Mouse (Mus musculus): Measurements from ENCODE around the gene Adtrp. TPM values are rescaled to one million over a fixed set of nuclear protein-coding genes. Genes with fewer than 3 reads are reported as not detected.
A peak's percentile ranks its signal among the peaks of the same experiment; 100 is the strongest.

Adtrp gene
- polyA plus RNA-seq, 1 experiment from 2014 or later, result 4.3 TPM

- Histone ChIP-seq H3K4me3 (replicated peaks; ENCODE audit: low read depth, low read length) (no peak overlapping the region), H3K27me3 (ENCODE audit: insufficient read depth, low read length) (no peaks in the 10 kb centered on the region), H3K9ac (ENCODE audit: low read depth, low read length) (no peak overlapping the region), H3K9me3 (replicated peaks; ENCODE audit: low read length) (no peaks in the 10 kb centered on the region), H3K36me3 (ENCODE audit: insufficient read depth, low read length) (no peaks in the 10 kb centered on the region), H3K4me2 (ENCODE audit: low read length) (no peak overlapping the region), H3K4me1 (replicated peaks; ENCODE audit: insufficient read depth, low read length) (no peaks in the 10 kb centered on the region), H3K27ac (no peak overlapping the region)
- no peak for TF ChIP-seq CTCF (IDR thresholded peaks at IDR 0.05; ENCODE audit: low read depth)
- WGBS, result 64% methylated on average over 4 of the region's 4 CpGs
- ATAC-seq (replicated peaks; ENCODE audit: low FRiP score, low read depth) (no peak), DNase-seq (ENCODE audit: low spot score) (peak; percentile 10)
Measured at GRCm38 (mm10) chr13:41844071-41844470, 3.4 kb downstream of the Adtrp start.

GRCm38 (mm10) chr13:41833614-41834139 is 13.8 kb downstream of the Adtrp start:
- DNase-seq (ENCODE audit: low spot score) (no peak), ATAC-seq (replicated peaks; ENCODE audit: low FRiP score, low read depth) (no peak)
- Histone ChIP-seq H3K27ac (no peak overlapping the region), H3K4me2 (ENCODE audit: low read length) (no peak overlapping the region), H3K4me3 (replicated peaks; ENCODE audit: low read depth, low read length) (no peak overlapping the region), H3K4me1 (replicated peaks; ENCODE audit: insufficient read depth, low read length) (no peaks in the 10 kb centered on the region), H3K27me3 (ENCODE audit: insufficient read depth, low read length) (no peaks in the 10 kb centered on the region), H3K9me3 (replicated peaks; ENCODE audit: low read length) (no peaks in the 10 kb centered on the region), H3K36me3 (ENCODE audit: insufficient read depth, low read length) (no peaks in the 10 kb centered on the region), H3K9ac (ENCODE audit: low read depth, low read length) (no peak overlapping the region)
- TF ChIP-seq CTCF (IDR thresholded peaks at IDR 0.05; ENCODE audit: low read depth), result no peak
- 90% methylated on average over 8 of the region's 8 CpGs for WGBS

GRCm38 (mm10) chr13:41828296-41828754 is 19.2 kb downstream of the Adtrp start:
- no peaks in the 10 kb centered on the region for H3K36me3 ChIP-seq (ENCODE audit: insufficient read depth, low read length)
- no peaks in the 10 kb centered on the region for H3K27me3 ChIP-seq (ENCODE audit: insufficient read depth, low read length)
- H3K4me2 ChIP-seq (ENCODE audit: low read length), result no peak overlapping the region
- DNase-seq (ENCODE audit: low spot score), result no peak
- no peak overlapping the region for H3K9ac ChIP-seq (ENCODE audit: low read depth, low read length)
- no peak overlapping the region for H3K4me3 ChIP-seq (replicated peaks; ENCODE audit: low read depth, low read length)
- no peak overlapping the region for H3K27ac ChIP-seq
- peak; percentile 54; the same call in 1 of the 2 replicates for ATAC-seq (replicated peaks; ENCODE audit: low FRiP score, low read depth)
- H3K9me3 ChIP-seq (replicated peaks; ENCODE audit: low read length), result no peaks in the 10 kb centered on the region
- no peaks in the 10 kb centered on the region for H3K4me1 ChIP-seq (replicated peaks; ENCODE audit: insufficient read depth, low read length)
- no peak for TF ChIP-seq CTCF (IDR thresholded peaks at IDR 0.05; ENCODE audit: low read depth)
- WGBS, result 80% methylated on average over 8 of the region's 8 CpGs

- Histone ChIP-seq H3K4me1 (replicated peaks; ENCODE audit: insufficient read depth, low read length) (no peaks in the 10 kb centered on the region), H3K4me2 (ENCODE audit: low read length) (no peak overlapping the region), H3K36me3 (ENCODE audit: insufficient read depth, low read length) (no peaks in the 10 kb centered on the region), H3K9me3 (replicated peaks; ENCODE audit: low read length) (no peaks in the 10 kb centered on the region), H3K27me3 (ENCODE audit: insufficient read depth, low read length) (no peaks in the 10 kb centered on the region), H3K27ac (no peak overlapping the region), H3K4me3 (replicated peaks; ENCODE audit: low read depth, low read length) (no peak overlapping the region), H3K9ac (ENCODE audit: low read depth, low read length) (no peak overlapping the region)
- no peak for DNase-seq (ENCODE audit: low spot score)
- 82% methylated on average over 5 of the region's 5 CpGs for WGBS
- no peak for ATAC-seq (replicated peaks; ENCODE audit: low FRiP score, low read depth)
- no peak for TF ChIP-seq CTCF (IDR thresholded peaks at IDR 0.05; ENCODE audit: low read depth)
Measured at GRCm38 (mm10) chr13:41827581-41827980, 19.9 kb downstream of the Adtrp start.

GRCm38 (mm10) chr13:41825379-41825966 is 22.0 kb downstream of the Adtrp start:
- no peaks in the 10 kb centered on the region for H3K4me1 ChIP-seq (replicated peaks; ENCODE audit: insufficient read depth, low read length)
- H3K9me3 ChIP-seq (replicated peaks; ENCODE audit: low read length), result no peaks in the 10 kb centered on the region
- no peak overlapping the region for H3K9ac ChIP-seq (ENCODE audit: low read depth, low read length)
- H3K27ac ChIP-seq, result no peak overlapping the region
- H3K4me2 ChIP-seq (ENCODE audit: low read length), result no peak overlapping the region
- no peak overlapping the region for H3K4me3 ChIP-seq (replicated peaks; ENCODE audit: low read depth, low read length)
- 63% methylated on average over 11 of the region's 11 CpGs for WGBS
- H3K36me3 ChIP-seq (ENCODE audit: insufficient read depth, low read length), result no peaks in the 10 kb centered on the region
- no peak for DNase-seq (ENCODE audit: low spot score)
- H3K27me3 ChIP-seq (ENCODE audit: insufficient read depth, low read length), result no peaks in the 10 kb centered on the region
- no peak for ATAC-seq (replicated peaks; ENCODE audit: low FRiP score, low read depth)
- TF ChIP-seq CTCF (IDR thresholded peaks at IDR 0.05; ENCODE audit: low read depth), result no peak

- H3K9ac ChIP-seq (ENCODE audit: low read depth, low read length), result no peak overlapping the region
- TF ChIP-seq CTCF (IDR thresholded peaks at IDR 0.05; ENCODE audit: low read depth), result no peak
- no peaks in the 10 kb centered on the region for H3K4me1 ChIP-seq (replicated peaks; ENCODE audit: insufficient read depth, low read length)
- no peak for ATAC-seq (replicated peaks; ENCODE audit: low FRiP score, low read depth)
- no peaks in the 10 kb centered on the region for H3K9me3 ChIP-seq (replicated peaks; ENCODE audit: low read length)
- WGBS, result 76% methylated on average over 3 of the region's 3 CpGs
- DNase-seq (ENCODE audit: low spot score), result no peak
- no peak overlapping the region for H3K4me3 ChIP-seq (replicated peaks; ENCODE audit: low read depth, low read length)
- no peak overlapping the region for H3K27ac ChIP-seq
- H3K27me3 ChIP-seq (ENCODE audit: insufficient read depth, low read length), result no peaks in the 10 kb centered on the region
- no peaks in the 10 kb centered on the region for H3K36me3 ChIP-seq (ENCODE audit: insufficient read depth, low read length)
- H3K4me2 ChIP-seq (ENCODE audit: low read length), result no peak overlapping the region
Measured at GRCm38 (mm10) chr13:41823077-41823476, 24.4 kb downstream of the Adtrp start.
